Mouse (Mus musculus) lung, postnatal 25 days (tissue): ENCODE measurements around the gene Gm21983.

ENCODE experiments used
- DNase-seq: peaks from one replicate; pipeline ENCODE4 v3.0.0; 2022; ENCODE audit warnings: low spot score

Gm21983 gene

DNA sequence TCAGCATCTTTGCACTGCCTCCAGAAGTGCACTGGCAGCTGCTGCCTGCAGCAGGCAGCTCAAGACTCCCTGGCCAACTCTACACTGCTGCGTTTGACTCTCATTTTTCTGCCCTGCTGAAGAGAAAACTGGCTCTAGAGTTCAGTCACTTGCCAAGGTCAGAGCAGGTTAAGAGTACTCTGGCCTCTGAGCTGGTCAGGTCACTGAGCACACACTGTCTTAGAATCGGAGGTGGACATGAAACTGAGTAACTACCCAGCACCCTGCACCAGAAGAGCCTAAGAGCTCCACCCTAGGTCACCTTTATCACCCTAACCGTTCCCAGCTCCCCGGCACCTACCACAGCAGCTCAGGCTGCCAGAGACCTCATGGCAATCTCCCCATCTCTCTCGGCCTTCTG, 5.1 kb upstream of the Gm21983 start:
- no peak for DNase-seq

DNA sequence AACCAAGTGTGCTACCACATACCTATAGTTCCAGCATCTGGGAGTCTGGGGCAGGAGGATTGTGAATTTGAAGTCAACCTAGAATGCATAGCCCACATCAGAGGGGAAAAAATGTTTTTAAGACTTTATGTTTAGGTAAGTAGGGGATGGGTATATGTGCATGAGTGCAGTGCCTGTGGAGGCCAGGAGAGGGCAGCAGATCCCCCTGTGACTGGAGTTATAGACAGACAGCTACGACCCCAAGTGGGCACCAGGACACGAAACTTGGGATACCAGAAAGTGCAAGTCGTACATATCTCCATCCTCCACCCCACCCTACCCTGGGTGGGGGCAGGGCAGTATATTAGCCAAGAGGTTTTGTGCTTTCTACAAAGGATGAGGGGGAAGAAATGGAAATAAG, 4.1 kb upstream of the Gm21983 start:
- no peak for DNase-seq

DNA sequence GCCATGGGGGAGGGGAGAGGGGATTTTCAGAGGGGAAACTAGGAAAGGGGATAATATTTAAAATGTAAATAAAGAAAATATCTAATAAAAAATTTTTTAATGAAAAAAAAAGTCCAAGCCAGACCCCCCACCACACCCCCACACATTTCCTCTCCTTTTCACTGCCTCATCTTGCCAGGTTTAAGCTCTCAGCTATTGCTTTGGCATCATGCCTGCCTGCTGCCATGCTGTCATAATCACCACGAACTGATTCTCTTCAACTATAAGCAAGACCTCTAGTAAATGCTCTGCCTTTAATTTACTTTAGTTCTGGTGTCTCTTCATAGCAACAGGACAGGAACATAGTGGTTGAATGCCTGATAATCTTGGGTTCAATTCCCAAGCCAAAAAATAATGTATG, 1.6 kb upstream of the Gm21983 start:
- no peak for DNase-seq

DNA sequence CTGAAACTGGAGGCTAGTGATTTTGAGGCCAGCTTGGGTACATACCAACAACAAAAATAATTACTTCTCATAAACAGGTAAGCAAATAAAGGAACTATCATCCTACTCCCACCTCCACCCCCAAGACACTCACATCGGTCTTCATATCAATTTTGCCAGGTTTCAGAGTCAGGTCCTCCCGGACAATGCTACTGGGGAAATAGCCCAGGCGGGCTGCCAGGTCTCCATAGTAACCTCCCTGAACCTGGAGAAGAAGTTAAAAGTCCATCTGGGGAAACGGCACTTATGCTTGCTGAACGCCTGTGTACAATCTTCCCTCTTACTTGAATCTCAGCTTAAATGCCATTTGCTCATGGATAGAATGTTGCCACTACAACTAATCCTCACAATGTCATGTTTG, 850 bp downstream of the Gm21983 start:
- peak; percentile 50 for DNase-seq

DNA sequence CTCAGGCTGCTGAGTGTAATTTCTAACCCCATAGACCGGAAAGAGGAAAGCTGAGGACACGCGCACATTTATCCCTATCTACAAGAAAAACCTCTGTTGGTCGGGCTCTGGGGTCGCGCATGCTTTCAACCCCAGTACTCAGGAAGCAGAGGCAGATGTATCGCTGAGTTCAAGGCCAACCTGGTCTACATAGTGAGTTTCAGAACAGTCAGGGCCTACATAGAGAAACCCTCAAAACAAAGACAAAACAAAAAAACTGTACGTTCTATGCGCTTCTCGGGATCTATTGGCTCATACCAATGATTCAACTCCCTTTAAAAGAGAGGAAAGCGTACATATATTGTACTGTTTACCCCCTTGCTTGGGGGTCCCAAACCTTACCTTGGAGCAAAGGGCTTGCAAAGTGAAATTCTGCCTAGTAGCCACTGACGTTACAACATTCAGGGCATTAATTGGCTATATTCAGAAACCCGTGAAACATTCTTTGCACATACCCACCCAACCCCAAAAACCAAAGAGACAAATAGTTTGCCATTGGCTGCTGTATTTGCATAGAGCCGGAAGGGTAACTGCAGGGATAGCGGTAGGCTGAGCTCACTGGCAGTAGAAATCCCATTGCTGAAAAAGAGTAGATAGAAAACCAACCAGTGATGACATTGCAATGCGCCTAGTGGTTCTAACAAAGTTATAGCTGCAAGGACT, 1.5 kb downstream of the Gm21983 start:
- no peak for DNase-seq

DNA sequence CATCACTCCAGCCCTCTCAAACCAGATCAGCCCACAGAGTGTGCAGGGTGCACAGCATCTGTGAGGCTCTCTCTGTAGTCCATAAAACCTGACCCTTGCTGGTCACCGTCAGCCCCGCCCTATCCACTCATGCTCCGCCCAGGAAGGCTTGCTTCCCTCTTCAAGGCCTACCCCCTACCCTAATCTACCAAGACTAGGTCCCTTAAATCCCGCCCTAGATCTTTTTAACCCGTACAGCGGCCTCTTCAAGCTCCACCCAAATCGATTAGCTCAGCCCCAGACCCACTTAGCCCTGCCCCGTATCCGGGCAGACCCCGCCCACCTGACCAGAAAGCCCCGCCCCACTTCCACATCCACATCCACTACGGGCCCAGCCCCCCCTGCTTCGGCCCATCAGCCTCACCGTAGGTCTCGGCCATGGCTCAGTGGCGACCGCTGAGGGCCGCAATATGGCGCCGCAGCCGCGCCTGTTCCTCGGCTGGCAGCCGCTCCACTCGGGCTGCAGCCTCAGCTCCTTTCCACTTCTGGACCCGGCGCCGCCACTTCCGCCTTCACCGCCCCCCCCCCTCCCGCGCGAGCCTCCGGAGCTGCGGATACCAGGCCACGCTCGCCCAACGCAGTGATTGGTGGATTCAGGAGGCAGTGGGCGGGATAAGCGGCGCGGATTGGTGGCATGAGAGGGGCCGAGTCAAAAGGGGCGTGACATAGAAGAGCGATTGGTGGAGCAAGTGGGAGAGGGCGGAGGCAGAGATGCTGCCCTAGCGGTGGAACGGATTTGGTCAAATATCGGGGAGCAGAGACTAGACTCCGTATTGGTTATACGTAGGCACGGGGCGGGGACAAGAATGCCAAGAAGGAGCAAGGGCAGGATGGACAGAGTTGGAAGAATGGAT, 2.3 kb downstream of the Gm21983 start, which contains the start of gene Rab4b:
Gene Rab4b, minus strand, starts transcription at position 573 of the 893 bp plus-strand sequence.
- DNase-seq, result peak; percentile 100

DNA sequence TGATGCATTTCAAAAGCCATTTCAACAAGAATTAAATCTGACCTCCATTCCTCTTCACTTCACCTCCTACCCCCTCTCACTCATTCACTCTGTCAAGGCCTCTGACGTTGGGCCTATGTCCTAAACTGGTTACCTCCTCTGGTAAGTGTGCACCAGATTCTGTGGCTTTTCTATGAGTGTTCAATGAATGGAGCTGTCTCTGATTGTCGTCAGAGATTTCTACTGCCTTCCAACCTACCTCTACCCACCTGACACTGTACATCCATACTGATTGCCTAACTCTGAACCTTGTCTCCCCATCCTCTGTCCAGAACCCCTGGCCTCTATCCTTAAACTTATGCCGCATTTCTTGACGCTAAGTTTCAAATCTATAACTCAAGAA, 3.0 kb downstream of the Gm21983 start:
- no peak for DNase-seq

DNA sequence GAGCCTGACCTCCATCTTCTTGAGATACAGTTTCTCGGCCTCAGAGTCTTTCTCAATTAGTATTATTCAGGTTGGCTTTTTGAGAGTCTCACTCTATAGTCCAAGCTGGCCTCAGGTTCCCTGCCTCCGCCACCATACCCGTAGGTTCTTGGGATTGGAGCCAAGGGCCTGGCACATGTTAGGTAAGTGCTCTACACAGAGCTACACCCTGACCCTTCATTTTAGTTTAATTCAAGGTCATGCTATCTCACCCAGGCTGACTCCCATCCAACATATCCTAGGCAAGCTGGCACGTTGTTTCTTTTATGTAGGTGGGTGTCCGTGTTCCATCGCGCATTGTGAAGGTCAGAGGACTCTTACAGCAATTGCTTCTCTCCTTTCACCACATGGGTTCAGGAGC, 6.0 kb downstream of the Gm21983 start:
- no peak for DNase-seq

DNA sequence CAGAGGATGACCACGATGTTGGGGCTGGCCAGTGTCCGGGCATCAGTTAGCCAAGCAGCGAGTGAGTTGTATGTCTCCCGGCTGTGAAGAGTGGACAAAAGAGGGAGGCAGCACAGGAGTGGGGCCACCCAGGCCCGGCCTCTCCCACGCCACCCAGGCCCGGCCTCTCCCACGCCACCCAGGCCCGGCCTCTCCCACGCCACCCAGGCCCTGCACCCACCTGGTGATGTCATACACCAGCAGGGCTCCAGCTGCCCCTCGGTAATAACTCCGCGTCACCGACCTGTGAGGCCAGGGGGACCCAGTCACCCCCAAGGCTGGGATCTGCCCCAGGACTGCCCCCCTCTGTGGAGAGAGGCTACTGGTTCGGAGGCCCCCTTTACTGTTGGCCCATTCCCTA, 6.4 kb downstream of the Gm21983 start:
- no peak for DNase-seq

DNA sequence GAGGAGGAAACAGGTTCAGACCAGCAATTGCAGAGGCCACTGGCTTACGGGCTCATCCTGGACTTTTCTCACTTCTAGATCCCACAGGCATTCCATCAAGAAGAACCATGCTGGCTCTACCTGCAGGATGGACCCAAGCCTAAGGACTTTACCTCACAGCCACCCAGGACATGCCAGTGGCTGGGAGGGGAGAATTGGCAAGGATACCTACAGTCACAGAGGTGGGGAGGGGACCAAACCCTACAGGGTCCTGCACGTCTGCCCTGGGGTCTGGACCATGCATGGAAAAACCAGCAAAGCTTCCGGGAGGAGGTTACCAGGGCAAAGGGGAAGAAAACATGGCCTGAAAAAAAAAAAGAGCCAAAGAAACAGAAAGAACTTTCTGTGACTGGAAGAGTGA, 9.9 kb downstream of the Gm21983 start:
- no peak for DNase-seq

DNA sequence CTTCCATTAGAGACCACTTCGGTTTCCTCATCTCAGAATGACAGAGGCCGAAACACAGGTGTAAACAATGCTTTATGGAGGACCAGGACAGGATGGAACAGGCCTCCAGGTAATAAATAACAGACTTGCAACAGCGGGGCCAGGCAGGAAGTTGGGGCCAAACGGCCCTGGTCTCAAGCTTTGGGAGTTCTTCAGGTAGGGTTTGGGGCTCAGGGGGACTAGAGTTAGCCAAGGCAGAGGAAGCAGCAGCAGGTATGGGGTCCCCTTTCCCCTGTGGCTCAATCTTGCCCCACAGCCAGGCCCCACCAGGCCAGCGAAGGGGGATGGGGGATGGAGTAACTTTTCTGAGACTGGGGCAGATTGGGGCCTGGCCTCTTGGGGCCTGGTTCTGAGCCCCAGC, 12.5 kb downstream of the Gm21983 start:
- DNase-seq, result no peak

DNA sequence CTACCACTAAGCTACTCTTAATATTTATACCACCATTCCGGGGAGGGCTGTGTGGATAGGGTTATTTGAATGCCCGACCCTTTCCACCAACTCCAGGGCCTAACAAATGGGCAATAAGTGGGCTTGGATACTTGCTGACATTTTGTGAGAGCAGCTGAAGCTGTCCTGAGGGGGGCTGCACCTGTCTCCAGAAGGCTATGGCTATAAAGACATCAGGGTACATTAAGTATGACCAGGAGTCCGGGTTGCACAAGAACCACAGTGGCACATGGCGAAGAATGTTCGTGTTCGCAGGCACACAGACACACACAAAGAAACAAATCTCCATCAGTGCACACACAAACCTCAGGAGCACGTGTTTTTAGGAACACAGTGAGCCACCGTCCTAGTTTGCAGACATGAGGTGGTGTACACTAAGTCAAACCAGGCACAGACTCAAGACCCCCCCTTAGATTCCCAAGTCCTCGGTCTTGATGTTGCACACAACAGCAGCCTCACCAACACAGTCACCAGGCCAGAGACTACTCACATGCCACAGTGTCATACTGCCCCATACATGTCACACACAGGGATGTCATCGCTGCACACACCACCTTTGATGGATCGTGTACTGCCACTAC, 13.3 kb downstream of the Gm21983 start:
- no peak for DNase-seq

DNA sequence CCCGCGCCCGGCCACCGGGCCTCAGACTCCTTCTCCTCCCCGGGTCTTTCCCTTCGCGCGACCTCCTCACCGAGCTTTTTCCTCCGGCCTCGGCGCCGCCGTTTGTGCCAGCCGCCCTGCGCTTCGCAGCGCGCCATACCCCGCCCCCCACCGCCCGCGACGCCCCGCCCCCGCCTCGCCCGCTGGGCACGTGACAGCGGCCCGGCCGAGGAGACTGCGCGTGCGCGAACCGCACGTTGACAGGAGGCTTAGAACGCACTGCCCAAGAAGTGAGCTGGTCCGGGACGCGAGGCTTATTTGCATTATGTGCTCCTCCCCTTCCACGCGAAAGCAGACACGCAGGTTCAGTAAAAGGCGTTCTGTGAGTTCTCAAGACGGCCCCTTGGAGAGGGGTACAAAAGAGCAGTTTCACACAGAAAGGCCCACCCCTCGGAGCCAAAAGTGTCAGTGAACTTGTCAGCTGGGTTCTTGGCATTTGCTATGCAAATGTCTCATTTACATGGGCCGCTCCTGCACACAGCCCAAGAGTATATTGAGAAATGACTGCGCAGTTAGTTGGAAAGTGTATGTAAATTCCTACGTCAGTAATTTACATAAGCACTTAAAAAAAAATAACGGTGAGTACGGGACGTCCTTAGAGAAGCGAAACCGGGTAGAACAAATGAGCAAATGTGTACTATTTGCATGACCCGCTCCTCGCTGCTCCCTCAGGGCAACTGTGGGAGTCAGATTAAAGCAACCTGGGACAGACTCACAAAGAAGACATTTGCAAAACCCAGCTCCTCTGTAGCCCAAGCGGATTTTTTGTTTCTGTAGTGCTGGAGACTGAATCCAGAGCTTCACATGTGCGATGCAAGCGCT, 14.0 kb downstream of the Gm21983 start, which contains the start of gene Egln2:
Gene Egln2, minus strand, starts transcription at position 189 of the 861 bp plus-strand sequence.
- DNase-seq, result peak; percentile 96

DNA sequence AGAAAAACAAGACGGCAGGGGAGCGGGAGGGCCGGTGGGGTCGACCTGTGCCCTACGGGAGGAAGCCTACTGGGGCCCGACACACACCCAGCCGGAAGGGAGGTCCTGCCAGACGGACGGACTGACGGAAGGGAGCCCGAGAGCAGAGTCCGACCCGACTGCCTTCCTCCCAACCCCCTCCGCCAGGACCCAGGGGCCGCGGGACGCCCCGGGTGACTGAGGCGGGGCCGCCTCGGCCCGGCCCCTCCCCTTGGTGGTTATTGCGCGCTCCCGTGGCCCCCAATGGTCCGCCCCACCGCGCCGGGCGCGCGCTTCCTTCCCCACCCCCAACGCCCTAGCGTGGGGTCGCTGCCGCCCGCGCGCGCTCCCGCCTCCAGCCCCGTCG, 14.7 kb downstream of the Gm21983 start:
- peak; percentile 90 for DNase-seq

DNA sequence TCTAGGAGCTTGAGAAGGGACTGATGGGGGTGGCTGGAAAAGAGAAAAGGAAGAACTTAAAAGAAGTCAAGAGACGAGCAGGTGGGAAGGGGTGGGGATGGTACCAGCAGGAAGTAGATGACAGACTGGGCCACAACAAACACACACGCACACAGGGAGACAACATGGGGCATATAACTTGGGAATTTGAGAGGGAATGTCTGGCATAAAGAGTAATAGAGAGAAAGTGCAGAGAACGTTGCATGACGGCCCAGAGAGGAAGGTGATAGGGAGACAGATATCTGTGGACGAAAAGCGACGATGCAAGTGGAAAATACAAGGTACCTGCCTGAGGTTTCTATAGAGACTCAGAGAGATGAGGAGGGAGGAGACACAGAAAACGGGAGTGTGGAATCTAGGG, 15.2 kb downstream of the Gm21983 start:
- DNase-seq, result no peak

DNA sequence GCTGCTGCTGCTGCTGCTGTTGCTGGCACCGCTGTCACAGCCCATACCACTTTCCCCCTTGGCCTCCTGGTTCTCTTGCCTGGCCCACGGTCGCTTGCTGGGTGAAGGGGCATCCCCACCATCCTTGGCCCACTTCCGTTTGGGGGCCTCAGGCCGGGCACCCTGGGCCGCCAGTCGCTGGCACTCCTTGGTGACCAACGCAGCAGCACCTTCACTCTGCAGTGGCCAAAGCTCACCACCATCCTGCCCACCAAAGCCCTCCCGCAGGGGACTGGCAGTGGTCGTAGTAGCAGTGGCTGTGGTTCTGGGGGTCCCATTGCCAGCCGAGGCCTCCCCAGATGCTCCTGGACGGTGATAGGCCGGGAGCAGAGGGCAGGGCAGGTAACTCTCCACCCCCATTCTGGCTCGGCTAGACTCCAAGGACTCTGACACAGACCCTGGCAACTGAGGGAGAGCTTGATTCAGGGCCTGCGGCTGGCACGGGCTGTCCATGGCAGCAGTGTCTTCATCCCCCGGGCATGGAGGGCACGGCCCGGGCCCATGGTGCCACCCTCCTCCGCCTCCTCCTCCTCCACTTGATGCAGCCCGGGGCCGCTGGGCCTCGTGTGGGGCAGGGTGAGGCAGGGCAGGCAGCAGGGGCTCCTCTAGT, 15.8 kb downstream of the Gm21983 start:
- DNase-seq, result no peak

DNA sequence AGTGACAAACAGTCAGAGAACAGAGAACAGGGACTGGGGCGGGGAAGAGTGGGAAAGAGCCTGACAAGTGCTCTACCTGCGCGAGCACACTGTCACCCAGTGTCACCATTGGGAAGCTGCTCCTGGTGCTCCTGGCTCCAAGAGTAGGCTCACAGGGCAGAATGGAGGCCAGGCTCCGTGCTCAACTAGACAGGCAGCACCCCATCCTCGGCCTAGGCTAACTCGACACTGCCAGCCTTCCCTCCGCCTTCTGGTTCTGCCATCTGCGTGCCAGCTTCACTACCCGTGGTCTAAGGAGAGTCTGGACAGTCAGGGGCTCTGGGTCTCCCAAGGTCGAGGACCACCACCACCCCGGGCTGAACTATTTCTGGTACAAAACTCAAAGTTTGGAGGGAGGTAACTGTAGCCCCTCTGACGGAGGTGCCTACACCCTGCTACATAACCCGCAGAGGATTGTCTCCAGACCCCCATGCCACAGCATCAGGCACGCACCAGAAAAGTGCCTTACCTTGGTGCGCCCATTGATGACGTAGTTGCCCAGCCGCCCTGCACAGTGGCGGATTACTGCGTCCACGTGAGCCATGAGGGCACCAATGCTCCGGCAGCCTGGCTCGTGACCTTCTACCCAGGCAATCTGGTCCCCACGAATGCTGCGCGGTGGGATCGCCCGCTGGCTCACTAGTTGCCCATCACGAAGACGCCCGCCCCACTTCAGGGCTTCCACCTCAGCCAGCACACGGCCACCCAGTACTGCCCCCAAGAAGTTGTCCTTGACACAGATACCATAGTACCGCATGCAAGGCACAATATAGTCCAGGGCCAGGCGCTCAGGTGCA, 16.6 kb downstream of the Gm21983 start:
- DNase-seq, result no peak

DNA sequence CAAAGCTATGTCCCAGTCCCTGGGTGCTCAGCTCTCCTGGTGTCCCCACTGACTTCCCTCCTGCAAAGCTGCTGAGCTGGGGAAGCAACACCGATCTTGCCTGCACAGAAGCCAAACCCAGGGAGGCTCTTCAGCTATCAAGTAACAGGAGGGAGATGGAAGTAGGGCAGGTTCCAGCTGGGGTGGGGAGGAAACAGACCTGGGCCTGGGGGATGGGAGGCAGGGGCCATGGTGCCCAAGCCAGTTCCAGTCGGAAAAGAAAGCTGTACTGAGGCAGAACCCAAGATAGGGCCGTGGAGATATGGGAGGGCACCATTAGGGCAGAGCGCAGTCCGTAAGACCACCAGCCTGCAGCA, 17.5 kb downstream of the Gm21983 start:
- DNase-seq, result no peak

DNA sequence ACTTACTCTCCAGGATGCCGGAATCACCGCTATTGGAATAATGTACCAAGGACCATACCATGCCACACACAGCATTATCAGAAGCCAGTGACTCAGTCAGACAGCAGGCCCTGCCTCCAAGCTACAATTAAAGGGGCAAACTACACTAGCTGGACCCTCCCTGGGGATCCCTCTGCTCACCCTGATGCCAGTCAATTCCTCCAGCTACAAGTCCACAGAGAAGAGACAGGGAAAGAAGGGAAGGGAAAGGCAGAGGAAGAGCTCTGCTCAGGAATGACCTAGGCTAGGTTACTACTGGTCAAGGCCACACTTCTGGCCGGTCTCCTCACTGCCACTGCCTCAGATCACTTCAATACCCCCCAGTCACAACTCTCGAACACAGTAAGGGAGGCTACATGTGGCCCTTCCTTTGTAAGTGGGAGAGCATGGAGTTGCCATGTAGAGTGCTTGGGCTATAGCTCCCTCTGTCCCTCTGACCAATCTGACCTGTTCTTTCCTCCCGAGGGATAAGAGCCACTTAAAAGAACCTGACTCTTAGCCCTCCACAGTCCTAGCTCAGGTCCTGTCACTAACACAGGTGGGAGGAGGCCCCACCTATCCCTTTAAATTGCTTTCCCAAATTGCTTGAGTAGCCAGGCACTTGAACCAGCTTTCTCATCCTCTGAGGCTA, 18.0 kb downstream of the Gm21983 start:
- no peak for DNase-seq

DNA sequence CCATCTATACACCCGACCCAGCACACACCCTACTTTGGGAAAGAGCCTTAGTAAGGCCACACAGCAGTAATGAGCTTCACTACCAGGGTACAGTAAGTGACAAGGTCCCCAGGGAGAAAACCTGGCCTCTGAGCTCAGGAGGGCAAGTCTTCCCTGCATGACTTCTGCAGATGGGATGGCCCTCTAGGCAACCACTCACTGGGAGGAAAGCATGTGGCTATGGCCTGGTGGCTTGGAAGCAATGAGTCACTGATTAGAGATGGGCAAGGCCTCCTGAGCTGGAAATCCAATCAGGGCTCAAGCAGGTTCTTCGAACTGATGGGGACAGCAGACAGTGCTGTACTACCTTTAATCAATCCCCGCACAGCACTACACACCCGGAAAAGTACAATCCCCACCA, 19.1 kb downstream of the Gm21983 start:
- no peak for DNase-seq
